Mouse (Mus musculus) adrenal gland, postnatal 0 days (tissue): ENCODE data around the gene Tardbp. TPM values are rescaled to one million over a fixed set of nuclear protein-coding genes. Genes with fewer than 3 reads are reported as not detected.

Experiments
- polyA plus RNA-seq: library from polyadenylated mRNA; unstranded; fragments of >200 nt; fragmentation: Nextera tagmentation; extraction: Ambion mirVana; gene quantifications from 2 replicates; pipeline ENCODE4 v1.2.1, GENCODE M21; 2015

The Tardbp gene
- 176 and 195 TPM in 2 replicates for polyA plus RNA-seq

DNA sequence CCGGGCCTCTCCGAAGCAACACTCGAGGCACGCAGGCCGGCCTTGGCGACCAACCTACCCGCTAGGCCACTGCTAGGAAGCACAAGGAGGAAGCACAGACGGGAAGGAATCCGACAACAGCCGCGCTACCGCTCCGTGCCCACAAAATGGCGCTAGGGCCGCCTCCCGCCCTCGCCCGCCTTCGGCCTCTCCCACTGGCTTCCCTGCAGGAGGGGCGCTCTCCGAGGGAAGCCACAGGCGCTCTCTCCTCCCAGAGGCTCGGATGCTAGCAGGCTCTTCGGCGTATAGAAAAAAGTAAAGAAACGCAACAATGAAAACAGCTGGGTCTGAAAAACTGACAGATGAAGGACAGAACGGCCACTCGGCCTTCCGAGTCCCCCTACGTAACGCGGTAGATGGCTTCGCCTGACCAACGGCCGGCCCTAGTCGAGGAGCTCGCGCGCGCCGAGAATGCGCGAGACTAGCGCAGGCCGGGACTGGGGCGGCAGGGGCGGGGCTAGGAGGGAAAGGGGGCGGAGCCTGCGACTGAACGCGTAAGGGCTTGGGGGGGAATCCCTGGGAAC, at the start of gene Tardbp:
Gene Tardbp (minus strand): TSS at position 397 of the 563 bp plus-strand sequence.

DNA sequence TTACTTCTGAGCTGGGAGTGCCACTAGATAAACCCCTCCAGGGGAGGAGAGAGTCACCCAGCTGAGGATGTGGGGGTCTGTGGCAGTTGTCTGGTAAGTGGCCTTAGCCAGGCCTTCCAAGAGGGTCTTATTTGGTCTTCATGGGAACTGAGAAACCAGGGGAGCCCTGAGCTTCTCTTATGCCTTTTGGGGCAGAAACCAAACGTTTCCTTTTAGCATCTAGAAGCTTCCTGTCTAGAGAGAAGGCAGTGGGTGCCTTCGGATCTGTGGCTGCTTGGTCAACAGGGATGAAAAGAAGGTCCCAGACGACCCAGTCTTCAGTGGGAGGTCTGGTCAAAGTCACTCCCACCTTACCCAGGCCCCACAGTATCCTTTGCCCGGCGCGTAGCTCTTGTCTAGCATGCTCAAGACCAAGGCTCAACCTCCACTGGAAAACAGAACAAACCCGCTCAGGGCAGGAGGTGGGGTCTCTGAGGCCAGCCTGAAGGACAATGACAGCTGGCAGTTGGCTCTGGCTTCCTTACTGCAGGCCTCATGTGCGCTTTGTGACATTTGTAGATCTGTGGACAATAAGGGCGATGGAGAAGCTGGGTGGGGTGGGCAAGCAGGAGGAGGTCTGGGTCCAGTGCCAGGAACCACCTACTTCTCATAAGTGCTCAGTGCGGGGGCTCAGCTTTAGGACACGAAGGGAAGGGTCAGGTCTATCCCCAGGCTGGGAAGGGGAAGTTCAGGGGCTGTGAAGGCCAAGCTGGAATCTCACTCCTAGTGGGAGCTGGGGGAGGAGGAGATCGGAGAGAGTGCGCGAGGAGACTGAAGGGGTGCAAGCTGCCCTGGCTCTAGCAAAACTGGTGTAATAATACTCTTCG, 16.7 kb upstream of the Tardbp start, which contains the start of gene Gm572:
Gene Gm572 (plus strand): TSS at position 27 of the 866 bp plus-strand sequence.

DNA sequence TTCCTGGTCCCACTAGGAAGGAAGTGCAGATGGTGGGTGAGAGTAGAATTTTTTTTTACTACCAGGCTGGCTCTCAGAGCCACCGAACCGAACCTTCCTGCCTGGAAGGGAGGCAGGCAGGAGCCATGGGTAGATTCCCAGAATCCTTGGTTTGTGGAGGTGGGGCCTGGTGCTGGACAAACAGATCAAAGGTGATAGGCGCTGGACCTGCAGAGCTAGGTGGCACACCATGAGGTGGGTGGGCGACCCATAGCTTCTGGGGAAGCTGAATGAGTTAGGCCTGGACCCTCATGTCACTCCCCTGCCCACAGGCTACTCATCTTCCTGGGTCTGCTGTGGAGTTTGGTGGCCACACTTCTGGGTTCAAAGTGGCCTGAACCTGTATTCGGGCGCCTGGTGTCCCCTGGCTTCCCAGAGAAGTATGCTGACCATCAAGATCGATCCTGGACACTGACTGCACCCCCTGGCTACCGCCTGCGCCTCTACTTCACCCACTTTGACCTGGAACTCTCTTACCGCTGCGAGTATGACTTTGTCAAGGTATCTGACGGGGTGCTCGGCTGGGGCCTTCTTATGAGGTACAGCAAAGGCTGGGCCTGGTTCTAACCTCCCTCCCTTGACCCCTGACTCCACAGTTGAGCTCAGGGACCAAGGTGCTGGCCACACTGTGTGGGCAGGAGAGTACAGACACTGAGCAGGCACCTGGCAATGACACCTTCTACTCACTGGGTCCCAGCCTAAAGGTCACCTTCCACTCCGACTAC, 24.3 kb downstream of the Tardbp start, which contains the start of gene Masp2:
Gene Masp2 (plus strand): TSS at position 198 of the 764 bp plus-strand sequence.

DNA sequence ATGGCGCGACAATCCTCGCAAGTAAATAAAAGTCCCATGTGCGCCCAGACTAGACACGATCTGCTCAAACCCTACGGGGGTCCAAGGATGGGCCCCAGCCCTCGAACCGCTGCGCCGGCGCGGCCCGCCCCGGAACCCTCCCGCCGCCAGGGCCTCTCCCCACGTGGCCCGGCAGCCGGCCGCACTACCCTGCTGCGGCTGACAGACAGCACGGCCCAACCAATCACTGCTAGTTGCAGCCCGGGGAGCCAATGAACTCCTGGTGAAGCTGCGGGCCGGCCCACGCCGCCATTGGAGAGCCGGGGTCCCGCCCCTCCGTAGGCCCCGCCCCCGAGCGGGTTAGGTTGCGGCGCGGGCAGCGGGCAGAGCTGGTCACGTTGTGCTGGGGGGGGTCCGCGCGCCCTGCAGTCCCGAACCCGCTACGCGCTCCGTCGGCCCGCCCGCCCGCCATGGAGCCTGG, 35.6 kb downstream of the Tardbp start, which contains the start of gene Srm:
Gene Srm (plus strand): TSS at position 333 of the 460 bp plus-strand sequence.

Other genes with a start within 250 kb of the Tardbp start
- 10.6 and 13.8 TPM in 2 replicates for gene Ubiad1, start 182.2 kb downstream of the Tardbp start, polyA plus RNA-seq
- gene Mtor, start 178.4 kb downstream of the Tardbp start, polyA plus RNA-seq = 28.2 and 29.1 TPM in 2 replicates
- gene Angptl7, start 126.6 kb downstream of the Tardbp start, polyA plus RNA-seq = 3.3 and 4.6 TPM in 2 replicates
- gene Exosc10, start 68.6 kb downstream of the Tardbp start, polyA plus RNA-seq = 34.9 and 45.9 TPM in 2 replicates
- gene Srm, start 35.5 kb downstream of the Tardbp start, polyA plus RNA-seq = 66.8 and 88.0 TPM in 2 replicates
- gene Masp2, start 24.5 kb downstream of the Tardbp start, polyA plus RNA-seq = 1.7 and 2.1 TPM in 2 replicates
- gene Gm572, start 16.3 kb upstream of the Tardbp start, polyA plus RNA-seq = not detected in 2 replicates
- gene Casz1, start 177.4 kb upstream of the Tardbp start, polyA plus RNA-seq = 4.0 and 4.8 TPM in 2 replicates